Mouse (Mus musculus) ovary, postnatal 36 days (tissue): ENCODE data around the gene Gm16223.

Experiments used
- DNase-seq: peaks from one replicate; pipeline ENCODE4 v3.0.0; 2022; ENCODE audit warnings: low spot score, mixed read lengths

The Gm16223 gene

DNA sequence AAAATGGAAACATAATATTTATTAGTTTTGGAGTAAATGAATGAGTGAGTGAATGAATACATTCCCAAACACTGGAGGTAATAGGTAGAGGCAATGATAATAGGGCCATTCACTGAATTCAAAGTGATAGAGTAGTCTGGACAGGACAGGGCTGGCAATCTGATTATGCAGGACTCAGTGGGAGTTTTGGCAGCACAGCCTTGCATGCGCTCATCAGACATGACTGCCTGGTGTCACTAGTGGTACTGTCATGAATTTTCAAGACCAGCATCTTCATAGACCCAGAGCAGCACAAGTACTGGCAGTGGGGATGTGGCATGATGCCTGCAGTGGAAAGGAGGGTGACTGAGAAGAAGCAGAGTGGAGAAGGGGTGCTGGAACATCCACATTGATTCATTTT is 157.1 kb downstream of the Gm16223 start:
- DNase-seq: no peak

DNA sequence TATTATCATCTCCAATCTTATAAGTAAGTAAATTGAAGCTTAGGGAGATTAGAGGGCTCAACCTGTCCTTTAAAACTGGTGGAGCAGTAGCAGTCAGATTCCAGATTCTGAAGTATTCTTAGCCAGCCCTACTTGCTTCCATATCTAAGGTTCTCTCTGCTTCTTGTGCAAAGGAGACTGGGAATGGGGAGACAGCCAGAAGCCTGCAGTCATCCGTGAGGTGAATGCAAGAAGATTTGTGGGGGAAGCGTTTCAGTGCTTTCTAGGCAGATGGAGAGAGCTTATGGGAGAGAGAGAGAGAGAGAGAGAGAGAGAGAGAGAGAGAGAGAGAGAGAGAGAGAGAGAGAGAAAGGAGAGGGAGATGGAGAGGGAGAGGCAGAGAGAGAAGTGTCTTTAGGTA is 160.9 kb downstream of the Gm16223 start:
- DNase-seq: no peak

- no peak for DNase-seq
These were observed 171.5 kb downstream of the Gm16223 start for GRCm38 (mm10) chr5:42239291-42239690.

GRCm38 (mm10) chr5:42239806-42240205 is 172.0 kb downstream of the Gm16223 start:
- DNase-seq: no peak

- no peak for DNase-seq
These were observed 182.6 kb downstream of the Gm16223 start for GRCm38 (mm10) chr5:42250376-42250775.
